Mouse (Mus musculus) heart, postnatal 0 days (tissue): Measurements from ENCODE around the gene Pcdh19. TPM values are rescaled to one million over a fixed set of nuclear protein-coding genes. Genes with fewer than 3 reads are reported as not detected.
"Not testable (repeated sequence)": the region's sequence is repeated elsewhere in the genome, so short reads cannot be mapped to it uniquely, and the experiment has no call there.

Source experiments
- ATAC-seq: fragments of 200-750 bp; cut with Nextera tagmentation; 2 replicates; pipeline ENCODE4 v1.8.0; 2017; ENCODE audit warnings: low read depth, moderate number of reproducible peaks, moderate library complexity; ENCODE audit not compliant: insufficient read depth
- DNase-seq: peaks from one replicate; pipeline ENCODE4 v3.0.0-alpha.2; 2016; ENCODE audit warnings: low spot score
- H3K27ac ChIP-seq: fragments of 300-500 bp; sonication (generic); 2 replicates; pipeline ENCODE4 v1.5.1; 2014; ENCODE audit warnings: low read depth, mild to moderate bottlenecking
- H3K27me3 ChIP-seq: fragments of 300-500 bp; sonication (generic); 2 replicates; pipeline ENCODE4 v1.6.1; 2014; ENCODE audit warnings: low read length, mixed read lengths; ENCODE audit not compliant: control insufficient read depth, insufficient read depth
- H3K36me3 ChIP-seq: fragments of 300-500 bp; sonication (generic); replicated peaks from 2 replicates; pipeline ENCODE4 v1.6.1; 2014; ENCODE audit warnings: low read length, mixed read lengths; ENCODE audit not compliant: control insufficient read depth, insufficient read depth
- H3K4me1 ChIP-seq: fragments of 300-500 bp; sonication (generic); 2 replicates; pipeline ENCODE4 v1.6.1; 2014; ENCODE audit warnings: antibody characterized with exemption; ENCODE audit not compliant: control insufficient read depth, insufficient read depth
- H3K4me2 ChIP-seq: fragments of 300-500 bp; sonication (generic); 2 replicates; pipeline ENCODE4 v1.6.1; 2014; ENCODE audit warnings: low read depth, mild to moderate bottlenecking, low read length, moderate library complexity
- H3K4me3 ChIP-seq: fragments of 300-500 bp; sonication (generic); 2 replicates; pipeline ENCODE4 v1.5.1; 2014; ENCODE audit warnings: low read depth, low read length
- H3K9ac ChIP-seq: fragments of 300-500 bp; sonication (generic); replicated peaks from 2 replicates; pipeline ENCODE4 v1.6.1; 2014; ENCODE audit warnings: low read depth, low read length, mixed read lengths
- H3K9me3 ChIP-seq: fragments of 300-500 bp; sonication (generic); replicated peaks from 2 replicates; pipeline ENCODE4 v1.6.1; 2016; ENCODE audit warnings: low read length; ENCODE audit not compliant: control insufficient read depth
- CTCF ChIP-seq: IDR thresholded peaks from 2 replicates; pipeline ENCODE4 v1.5.1; 2016; ENCODE audit warnings: antibody characterized with exemption, control low read depth, low read depth
- EP300 ChIP-seq: IDR thresholded peaks from 2 replicates; pipeline ENCODE4 v1.6.1; 2016; ENCODE audit warnings: antibody characterized with exemption, low read depth
- WGBS: fragments of 180-500 bp; shearing (Covaris S2); extraction: QIAGEN DNeasy Blood & Tissue Kit; methylation state at CpG from one replicate; pipeline ENCODE4 v1.1.7; 2014; 5-methylcytosine and 5-hydroxymethylcytosine counted together
- polyA plus RNA-seq: library from polyadenylated mRNA; unstranded; fragments of >200 nt; fragmentation: Nextera tagmentation; extraction: Ambion mirVana; gene quantifications from 2 replicates; pipeline ENCODE4 v1.2.1, GENCODE M21; 2015
- total RNA-seq: library from RNA; depleted of rRNA; stranded (reverse); fragments of >200 nt; gene quantifications from 2 replicates; pipeline ENCODE4 v1.2.3, GENCODE M21; 2014; ENCODE audit warnings: low replicate concordance; rRNA removed

Pcdh19 gene
- 4.3 and 4.7 TPM in 2 replicates for total RNA-seq
- 1.2 and 1.4 TPM in 2 replicates for polyA plus RNA-seq

DNA sequence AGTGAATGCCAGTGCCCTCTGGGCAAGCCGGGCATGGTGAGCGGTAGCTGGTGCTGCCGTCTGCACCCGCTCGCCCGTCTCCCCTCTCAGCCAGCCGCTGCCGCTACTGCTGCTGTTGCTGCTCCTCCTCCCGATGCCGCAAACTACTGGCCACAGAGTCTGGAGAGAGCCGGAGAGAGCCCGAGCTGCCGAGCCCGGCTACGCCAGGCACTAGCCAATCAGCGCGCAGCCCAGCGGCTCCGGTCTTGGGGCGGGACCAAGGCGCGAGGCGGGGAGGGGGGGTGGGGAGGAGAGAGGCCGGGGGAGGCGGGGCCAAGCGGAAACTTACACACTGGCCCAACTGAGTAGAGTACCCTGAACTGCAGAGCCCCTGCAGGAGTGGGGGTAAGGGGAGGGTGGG is at the start of gene Pcdh19:
Pcdh19 (minus strand) TSS at position 148 of the 400 bp plus-strand sequence.
- peak; percentile 84 for ATAC-seq
- TF ChIP-seq EP300, result no peak
- no peak for TF ChIP-seq CTCF
- H3K4me1 ChIP-seq, result no peaks in the 10 kb centered on the region
- peak within 1 kb of the TSS; percentile 15; the same call in 1 of the 2 replicates for H3K9ac ChIP-seq
- peak within 1 kb of the TSS; percentile 25; the same call in 1 of the 2 replicates for H3K27ac ChIP-seq
- H3K4me2 ChIP-seq, result peak within 1 kb of the TSS; percentile 80
- WGBS, result 38% methylated on average over 15 of the region's 26 CpGs
- H3K36me3 ChIP-seq, result no peaks in the 10 kb centered on the region
- H3K4me3 ChIP-seq, result peak within 1 kb of the TSS; percentile 59
- H3K9me3 ChIP-seq, result no peaks in the 10 kb centered on the region
- peak; percentile 53 for DNase-seq
- H3K27me3 ChIP-seq, result peaks cover 26% of the 10 kb centered on the region

GRCm38 (mm10) chrX:133735871-133736270 is 47.1 kb upstream of the Pcdh19 start:
- no peak overlapping the region for H3K4me2 ChIP-seq
- H3K4me3 ChIP-seq, result no peak overlapping the region
- no peaks in the 10 kb centered on the region for H3K27me3 ChIP-seq
- ATAC-seq (no peak), DNase-seq (no peak)
- TF ChIP-seq CTCF (no peak), EP300 (no peak)
- H3K36me3 ChIP-seq, result no peaks in the 10 kb centered on the region
- no peaks in the 10 kb centered on the region for H3K9me3 ChIP-seq
- H3K27ac ChIP-seq, result no peak overlapping the region
- H3K9ac ChIP-seq, result no peak overlapping the region
- no peaks in the 10 kb centered on the region for H3K4me1 ChIP-seq
- WGBS, result 48% methylated on average over 2 of the region's 2 CpGs

DNA sequence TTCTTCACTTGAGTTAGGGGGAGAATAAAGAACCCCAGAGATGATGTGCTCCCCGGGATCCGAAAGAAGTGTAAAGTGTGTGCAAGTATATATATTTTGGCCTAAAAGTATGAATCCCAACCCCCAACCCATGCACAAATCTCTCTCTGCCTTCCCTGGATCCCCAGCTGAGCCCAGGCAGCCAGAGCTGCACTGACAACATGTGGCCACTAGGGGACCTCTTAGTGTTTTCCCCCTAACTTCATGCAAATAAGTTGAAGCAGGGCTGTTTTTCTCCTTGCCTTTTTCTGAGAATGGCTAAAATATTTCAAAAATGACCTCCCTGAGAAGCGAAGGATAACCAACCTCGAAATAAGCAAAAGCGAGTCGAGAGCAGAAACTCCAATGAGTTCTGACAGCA is 46.2 kb upstream of the Pcdh19 start:
- no peak overlapping the region for H3K9ac ChIP-seq
- no peaks in the 10 kb centered on the region for H3K27me3 ChIP-seq
- H3K4me1 ChIP-seq, result no peaks in the 10 kb centered on the region
- ATAC-seq (no peak), DNase-seq (no peak)
- H3K27ac ChIP-seq, result no peak overlapping the region
- TF ChIP-seq EP300 (no peak), CTCF (peak; percentile 53)
- 30% methylated on average over 6 of the region's 6 CpGs for WGBS
- no peak overlapping the region for H3K4me2 ChIP-seq
- no peaks in the 10 kb centered on the region for H3K36me3 ChIP-seq
- no peak overlapping the region for H3K4me3 ChIP-seq
- no peaks in the 10 kb centered on the region for H3K9me3 ChIP-seq

DNA sequence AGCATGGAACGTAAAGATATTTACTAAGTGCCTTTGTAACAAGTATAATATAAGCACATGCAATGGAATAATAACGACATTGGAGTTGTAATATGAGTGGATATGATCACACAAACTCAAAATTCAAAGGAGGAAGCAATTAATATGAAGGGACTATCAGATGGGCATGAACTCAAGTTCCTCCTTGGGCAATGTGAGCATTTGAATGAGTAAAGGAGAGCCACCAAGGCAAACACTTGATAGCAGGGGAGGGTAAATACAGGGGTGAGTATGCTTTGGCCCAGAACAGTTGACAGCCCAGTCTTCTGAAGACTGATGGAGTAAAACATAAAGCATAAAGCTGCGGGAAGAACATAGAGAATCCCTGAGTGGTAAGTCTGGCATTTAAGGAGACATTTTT is 32.7 kb upstream of the Pcdh19 start:
- 72% methylated on average over 3 of the region's 3 CpGs for WGBS
- H3K27me3 ChIP-seq, result no peaks in the 10 kb centered on the region

GRCm38 (mm10) chrX:133710621-133711020 is 21.8 kb upstream of the Pcdh19 start:
- no peaks in the 10 kb centered on the region for H3K9me3 ChIP-seq
- no peaks in the 10 kb centered on the region for H3K36me3 ChIP-seq
- H3K9ac ChIP-seq, result no peak overlapping the region
- H3K4me3 ChIP-seq, result no peak overlapping the region
- DNase-seq (no peak), ATAC-seq (no peak)
- H3K4me1 ChIP-seq, result no peaks in the 10 kb centered on the region
- H3K27me3 ChIP-seq, result no peaks in the 10 kb centered on the region
- TF ChIP-seq EP300 (no peak), CTCF (no peak)
- H3K4me2 ChIP-seq, result no peak overlapping the region
- no peak overlapping the region for H3K27ac ChIP-seq
- WGBS, result 46% methylated on average over 2 of the region's 2 CpGs

More for the DNA sequence above, 32.7 kb upstream of the Pcdh19 start:
- no peak overlapping the region for H3K4me2 ChIP-seq
- no peaks in the 10 kb centered on the region for H3K36me3 ChIP-seq
- no peaks in the 10 kb centered on the region for H3K9me3 ChIP-seq
- H3K4me1 ChIP-seq, result no peaks in the 10 kb centered on the region
- H3K9ac ChIP-seq, result no peak overlapping the region
- ATAC-seq, result no peak
- no peak for TF ChIP-seq CTCF
- TF ChIP-seq EP300, result no peak
- DNase-seq, result no peak
- H3K27ac ChIP-seq, result no peak overlapping the region
- no peak overlapping the region for H3K4me3 ChIP-seq

DNA sequence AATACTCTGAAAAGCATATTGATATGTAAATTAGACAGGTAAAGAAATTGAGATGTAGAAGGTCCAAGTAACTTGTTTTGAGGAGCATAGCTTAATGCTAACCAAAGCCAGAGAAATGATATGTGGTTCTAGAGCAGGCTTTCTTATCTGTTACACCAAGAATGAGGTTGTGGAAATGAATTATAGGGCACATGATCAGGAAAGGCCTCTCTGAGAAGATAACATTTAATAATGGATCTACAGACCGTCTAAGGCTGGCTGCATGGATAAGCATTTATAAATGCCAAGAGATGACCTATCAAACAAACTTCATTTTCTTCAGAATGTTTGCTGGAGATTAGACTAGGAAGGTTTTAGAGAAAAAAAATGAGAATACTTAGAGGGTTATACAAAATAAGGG is 14.1 kb upstream of the Pcdh19 start:
- ATAC-seq (no peak), DNase-seq (no peak)
- H3K27ac ChIP-seq, result no peak overlapping the region
- TF ChIP-seq EP300 (no peak), CTCF (no peak)
- no peak overlapping the region for H3K9ac ChIP-seq
- H3K27me3 ChIP-seq, result no peaks in the 10 kb centered on the region
- no peaks in the 10 kb centered on the region for H3K36me3 ChIP-seq
- no peaks in the 10 kb centered on the region for H3K9me3 ChIP-seq
- no peak overlapping the region for H3K4me2 ChIP-seq
- no peak overlapping the region for H3K4me3 ChIP-seq
- 61% methylated on average over 1 of the region's 1 CpGs for WGBS
- no peaks in the 10 kb centered on the region for H3K4me1 ChIP-seq

GRCm38 (mm10) chrX:133697871-133698270 is 9.1 kb upstream of the Pcdh19 start:
- not testable (repeated sequence) for H3K36me3 ChIP-seq, ATAC-seq, H3K9ac ChIP-seq, H3K4me3 ChIP-seq, H3K4me1 ChIP-seq, H3K27me3 ChIP-seq, H3K4me2 ChIP-seq, DNase-seq, H3K27ac ChIP-seq, H3K9me3 ChIP-seq
- WGBS, result 81% methylated on average over 2 of the region's 4 CpGs
